Mouse (Mus musculus): Measurements from ENCODE around the gene Btaf1.

Btaf1 gene

DNA sequence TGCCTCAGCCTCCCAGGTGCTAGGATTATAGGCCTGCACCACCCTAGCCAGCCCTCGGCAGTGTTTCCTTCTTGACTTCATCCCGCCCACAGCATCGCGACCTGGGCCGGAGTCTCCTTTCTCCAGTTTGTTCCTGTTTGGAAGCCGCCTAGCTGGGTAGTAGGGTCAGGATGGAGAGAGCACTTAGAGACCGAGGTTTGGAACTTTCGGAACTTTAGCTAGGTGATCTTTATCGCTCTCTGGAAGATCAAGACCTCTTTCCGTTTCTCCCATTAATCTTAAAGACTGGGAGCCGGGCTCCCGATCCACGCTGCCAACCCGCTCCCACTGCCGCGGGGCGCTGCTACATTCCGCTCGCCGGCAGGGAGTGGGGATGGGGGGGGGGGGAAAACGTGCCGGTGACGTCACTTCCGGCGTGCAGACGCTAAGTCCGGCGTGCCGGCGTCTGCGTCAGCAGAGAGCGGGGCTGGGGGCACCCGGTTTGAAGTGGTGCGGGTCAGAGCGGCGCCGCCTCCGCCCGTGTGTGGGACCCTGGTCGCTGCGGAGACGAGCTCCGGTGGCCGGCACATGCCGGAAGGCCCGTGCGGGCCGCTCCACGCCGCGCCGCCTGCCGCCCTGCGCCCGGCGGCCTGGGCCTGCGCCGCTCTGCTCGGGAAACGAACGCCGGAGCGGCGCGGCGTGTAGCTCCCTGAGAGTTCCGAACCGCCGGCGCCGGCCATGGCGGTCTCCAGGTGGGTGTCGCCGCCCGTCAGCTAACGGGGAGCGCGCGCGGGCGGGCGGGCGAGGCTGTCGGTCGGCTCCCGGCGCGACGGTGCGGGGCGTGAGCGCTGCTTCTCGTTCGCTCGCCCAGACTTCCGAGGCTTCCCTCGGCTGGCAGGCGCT is at the start of gene Btaf1:
Gene Btaf1, plus strand, starts transcription at position 409 of the 882 bp plus-strand sequence.
- peak; percentile 82 for DNase-seq (ENCODE audit: low spot score)

DNA sequence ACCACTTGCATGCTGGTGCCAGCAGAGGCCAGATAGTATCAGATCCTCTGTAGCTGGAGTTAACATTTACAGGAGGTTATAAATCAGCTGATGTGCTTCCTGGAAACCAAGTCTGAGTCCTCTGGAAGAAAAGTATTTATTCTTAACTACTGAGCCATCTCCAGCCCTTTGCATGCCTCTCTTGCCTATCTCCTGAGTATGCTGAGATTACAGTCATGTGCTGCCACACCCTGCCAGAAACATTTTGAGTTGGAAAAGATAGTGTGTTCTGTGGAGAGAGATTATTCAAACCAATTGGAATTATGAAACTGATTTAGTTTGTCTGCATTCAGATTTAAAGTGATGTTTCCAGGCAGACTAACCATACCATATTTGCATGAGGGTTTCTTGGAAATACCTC is 48.5 kb upstream of the Btaf1 start:
- DNase-seq (ENCODE audit: low spot score), result no peak

DNA sequence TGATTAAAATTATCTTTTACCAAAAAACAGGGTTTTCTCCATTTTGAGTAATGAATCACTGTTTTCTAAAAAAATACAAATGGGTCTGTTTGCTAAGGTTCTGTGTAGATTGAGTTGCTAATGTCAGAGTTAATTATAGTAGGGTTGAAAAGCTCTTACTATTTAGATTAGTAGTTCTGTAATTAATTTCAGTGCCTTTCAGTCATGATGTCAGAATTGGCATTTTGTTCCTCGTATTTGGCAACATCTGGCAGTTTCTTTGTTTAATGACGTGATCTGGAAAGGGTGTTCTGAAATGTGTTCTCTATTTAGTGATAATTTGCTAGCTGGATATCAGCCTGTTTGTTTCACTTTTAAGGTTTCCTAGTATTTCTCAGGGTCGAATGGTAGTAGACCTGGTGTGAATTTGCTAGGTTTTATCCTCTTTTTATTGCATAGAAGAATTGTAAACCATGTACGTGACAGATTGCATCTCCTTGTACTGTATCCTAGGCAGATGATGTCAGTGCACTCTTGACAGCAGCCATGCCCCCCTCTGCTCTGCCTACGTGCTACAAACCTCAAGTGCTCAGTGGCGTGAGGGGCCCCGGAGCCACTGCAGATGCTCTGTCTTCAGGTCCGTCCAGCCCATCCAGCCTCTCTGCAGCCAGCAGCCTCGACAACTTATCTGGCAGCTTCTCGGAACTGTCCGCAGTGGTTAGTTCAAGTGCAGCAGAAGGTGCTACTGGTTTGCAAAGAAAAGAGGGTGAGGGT is 47.0 kb upstream of the Btaf1 start:
- DNase-seq (ENCODE audit: low spot score), result no peak

DNA sequence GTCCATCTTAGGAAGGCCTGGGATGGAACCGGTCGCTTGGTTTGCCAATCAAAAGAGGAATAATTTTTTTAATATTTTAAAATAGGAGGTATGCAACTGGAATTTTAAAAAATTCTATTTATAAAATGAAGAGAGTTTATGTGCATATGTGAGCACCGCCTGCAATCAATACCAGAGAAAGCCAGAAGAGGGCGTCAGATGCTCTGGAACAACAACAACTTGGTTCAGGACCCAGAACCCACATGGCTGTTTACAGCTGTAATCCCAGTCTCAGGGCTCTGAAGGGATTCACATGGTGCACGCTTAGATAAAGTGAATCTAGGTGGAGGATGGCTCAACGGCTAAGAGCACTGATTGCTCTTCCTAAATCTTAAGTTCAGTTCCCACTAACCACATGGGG is 42.8 kb upstream of the Btaf1 start:
- DNase-seq (ENCODE audit: low spot score), result peak; percentile 21

DNA sequence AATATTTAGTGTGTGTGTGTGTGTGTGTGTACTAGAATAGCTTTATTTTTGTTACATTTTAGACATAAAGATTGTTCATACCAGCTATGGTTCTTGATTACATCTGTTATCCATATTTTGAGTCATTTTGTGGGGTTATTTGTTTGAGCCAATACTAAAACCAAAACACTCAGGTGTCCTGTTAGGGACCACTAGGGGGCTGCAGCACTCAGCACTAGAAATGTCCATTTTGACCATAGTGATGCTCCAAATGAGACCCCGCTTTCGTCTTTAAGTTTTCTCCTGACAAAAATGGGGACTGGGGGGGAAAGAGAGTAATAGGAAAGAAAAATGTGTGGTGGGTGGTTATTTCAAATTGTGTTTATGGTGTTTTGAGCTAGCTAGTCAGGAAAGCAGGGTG is 39.6 kb upstream of the Btaf1 start:
- no peak for DNase-seq (ENCODE audit: low spot score)

DNA sequence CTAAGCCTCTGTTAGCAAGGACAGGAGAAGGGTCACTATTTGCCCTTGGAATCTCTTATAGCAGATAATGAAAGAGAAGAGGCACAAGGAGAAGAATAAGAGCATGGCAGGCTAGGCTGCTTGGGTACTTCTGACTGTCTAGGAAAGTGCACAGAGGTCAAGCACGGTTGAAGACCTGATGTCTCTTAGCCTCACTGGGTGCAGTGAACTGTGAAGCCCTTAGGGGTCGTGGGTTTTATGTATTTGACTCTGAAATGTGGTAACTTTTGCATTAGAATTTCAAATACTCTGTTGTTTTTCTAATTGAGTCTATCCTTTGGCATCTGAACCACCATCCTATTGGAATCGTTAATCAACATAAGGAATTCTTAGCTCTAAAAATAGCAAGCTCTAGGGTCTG is 38.2 kb upstream of the Btaf1 start:
- DNase-seq (ENCODE audit: low spot score), result no peak

DNA sequence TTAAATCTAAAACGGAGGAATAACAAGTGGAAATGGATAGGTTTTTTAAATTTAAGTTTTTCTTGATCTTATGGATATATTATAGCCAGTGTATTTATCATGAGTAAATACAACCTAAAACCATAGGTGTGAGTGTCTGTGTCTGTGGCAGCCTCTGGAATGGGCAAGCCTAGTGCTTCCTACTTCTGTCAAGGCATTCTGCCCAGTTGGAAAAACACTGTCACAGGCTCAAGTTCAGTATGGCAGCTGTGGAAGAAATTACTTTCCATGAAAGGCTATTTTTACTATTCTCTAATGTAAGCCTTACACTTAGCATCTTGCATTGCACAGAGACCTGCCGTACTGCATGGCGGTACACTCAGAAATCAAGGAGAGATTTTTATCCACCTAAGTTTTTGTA is 34.1 kb upstream of the Btaf1 start:
- no peak for DNase-seq (ENCODE audit: low spot score)

DNA sequence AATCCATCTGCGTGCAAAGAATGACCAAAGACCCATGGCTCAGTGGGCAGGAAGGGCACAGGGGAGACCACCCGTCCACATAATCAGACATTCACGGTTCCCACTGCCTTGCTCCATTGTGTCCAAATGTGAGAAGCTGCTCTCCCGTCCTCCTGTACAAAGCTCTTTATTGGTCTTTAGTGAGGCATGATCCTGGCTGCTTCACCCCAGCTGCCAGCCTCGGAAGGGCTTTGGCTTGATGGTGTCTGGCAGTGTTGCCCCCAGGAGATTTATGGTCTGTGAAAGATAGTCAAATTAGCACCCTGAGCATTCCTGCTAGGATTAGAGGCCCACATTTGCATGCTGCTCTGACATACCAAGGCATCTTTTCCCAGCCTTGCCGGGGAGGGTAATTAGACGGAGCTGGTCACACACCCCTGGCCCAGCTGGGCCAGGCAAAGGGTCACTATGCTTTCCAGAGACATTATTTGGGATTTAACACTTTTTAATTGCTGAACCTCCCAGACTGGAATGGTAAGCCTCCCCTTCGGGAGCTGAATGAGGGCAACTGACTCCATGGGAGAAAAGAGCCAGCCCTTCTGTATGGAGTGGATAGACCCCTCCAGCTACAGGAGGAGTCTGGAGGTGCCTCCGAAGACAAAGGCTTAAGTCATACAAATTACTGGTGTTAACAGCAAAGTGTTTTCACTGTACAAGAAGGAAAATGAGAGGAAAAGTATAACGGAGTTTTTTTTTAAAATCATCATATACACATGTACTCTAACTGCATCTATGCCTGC is 28.9 kb upstream of the Btaf1 start:
- DNase-seq (ENCODE audit: low spot score), result no peak

DNA sequence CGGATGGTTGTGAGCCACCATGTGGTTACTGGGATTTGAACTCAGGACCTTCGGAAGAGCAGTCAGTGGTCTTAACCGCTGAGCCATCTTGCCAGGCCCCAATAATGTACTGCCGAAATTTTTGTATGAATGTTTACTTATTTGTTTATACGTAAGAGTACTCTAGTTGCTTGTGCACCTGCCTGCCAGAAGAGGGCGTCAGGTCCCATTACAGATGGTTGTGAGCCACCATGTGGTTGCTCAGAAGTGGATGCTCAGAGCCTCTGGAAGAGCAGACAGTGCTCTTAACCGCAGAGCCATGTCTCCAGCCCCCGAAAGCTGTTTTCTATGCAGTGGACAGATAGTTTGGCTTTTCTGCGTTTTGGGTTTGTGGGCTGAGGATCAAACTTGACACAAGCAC is 28.1 kb upstream of the Btaf1 start:
- DNase-seq (ENCODE audit: low spot score), result no peak

DNA sequence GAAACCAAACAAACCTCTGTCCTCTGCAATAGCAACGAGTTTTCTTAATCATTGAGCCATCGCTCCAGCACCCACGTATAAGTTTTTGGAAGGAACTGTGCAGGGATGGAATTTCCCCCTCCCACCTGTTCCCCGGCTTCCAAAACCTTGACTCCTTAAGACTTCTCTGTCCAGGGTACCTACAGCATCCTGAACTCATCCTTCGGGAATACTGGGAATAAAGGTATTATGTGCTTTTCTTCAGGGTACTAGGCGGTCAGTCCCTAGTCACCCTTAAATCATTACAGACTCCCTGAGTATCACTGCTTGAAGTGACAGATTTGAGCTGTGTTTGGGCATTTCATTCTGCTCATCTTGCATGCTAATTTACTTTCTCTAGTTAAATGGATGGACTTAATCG is 22.5 kb upstream of the Btaf1 start:
- DNase-seq (ENCODE audit: low spot score), result no peak

DNA sequence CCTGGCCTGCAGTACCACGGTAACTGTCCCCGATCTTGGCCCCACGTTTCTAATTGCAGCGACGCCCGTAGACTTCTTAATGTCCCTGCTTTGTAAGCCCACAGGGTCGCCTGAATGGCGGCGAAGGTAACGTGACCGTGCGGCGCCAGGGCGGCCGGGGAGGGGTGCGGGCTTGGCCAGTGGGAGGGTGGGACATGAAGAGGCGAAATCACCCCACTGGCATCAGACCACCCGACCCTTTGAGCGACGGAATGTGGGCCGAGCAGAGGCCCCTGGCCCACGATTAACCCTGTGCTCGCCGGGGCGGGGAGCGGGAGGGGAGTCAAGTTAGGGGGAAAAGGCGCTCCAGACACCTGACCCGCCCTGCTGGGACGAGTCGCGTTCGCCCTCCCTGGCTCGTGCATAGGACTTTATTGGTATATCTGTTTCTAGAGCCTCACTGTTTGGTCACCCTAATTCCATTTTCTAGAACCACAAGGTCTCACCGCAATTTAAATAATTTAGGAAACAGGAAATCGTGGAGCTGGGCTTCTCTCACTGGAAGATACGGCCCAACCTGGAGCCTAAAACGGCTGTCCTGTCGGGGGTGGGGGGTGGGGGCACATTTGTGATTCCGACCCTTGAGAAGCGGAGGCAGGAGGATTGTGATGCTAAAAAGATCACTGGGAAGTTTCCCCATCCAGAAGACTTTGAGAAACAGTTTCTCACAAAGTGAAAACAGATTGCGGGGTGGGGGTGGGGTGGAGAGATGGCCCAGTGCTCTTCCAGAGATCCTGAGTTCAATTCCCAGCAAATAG is 21.5 kb upstream of the Btaf1 start:
- DNase-seq (ENCODE audit: low spot score), result no peak

DNA sequence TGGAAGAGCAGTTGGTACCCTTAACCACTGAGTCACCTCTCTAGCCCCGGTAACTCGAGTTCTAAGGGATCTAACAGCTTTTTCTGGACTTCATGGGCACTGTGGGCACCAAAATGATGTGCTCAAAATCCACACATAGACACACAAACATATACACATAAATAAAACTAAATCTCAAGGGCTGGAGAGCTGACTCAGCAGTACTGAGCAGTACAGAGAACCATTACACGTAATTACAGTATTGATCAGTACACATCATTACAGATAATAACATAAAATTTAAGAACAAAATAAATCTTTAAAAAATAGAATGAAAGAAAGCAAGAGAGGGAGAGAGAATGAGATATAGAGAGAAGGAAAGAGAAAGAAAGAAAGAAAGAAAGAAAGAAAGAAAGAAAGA is 16.7 kb upstream of the Btaf1 start:
- no peak for DNase-seq (ENCODE audit: low spot score)

DNA sequence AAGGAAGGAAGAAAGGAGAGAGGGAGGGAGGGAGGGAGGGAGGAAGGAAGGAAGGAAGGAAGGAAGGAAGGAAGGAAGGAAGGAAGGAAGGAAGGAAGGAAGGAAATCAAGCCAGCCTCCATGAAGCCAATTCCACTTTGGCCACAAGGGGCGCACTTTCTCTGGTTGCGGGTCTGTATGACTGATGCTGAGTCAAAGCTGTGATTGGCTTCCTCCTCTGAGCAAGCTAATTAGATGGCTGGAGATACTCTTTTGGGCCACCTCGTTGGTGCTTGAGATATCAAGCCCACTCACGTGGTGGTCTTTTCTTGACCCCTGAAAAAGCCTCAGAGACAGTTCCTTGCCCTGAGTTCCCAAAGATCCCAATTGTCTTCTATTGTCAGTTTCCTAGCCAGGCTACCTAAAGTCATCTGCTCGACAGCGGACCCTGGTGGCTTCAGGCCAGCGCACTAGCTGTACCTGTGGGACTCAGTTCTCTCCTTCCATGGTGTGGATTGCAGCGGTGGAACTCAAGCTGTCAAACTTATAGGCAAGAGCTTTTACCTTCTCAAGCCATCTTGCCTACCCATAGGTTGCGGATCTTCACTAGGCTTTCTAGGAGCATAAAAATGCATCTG is 16.1 kb upstream of the Btaf1 start:
- peak; percentile 80 for DNase-seq (ENCODE audit: low spot score)

DNA sequence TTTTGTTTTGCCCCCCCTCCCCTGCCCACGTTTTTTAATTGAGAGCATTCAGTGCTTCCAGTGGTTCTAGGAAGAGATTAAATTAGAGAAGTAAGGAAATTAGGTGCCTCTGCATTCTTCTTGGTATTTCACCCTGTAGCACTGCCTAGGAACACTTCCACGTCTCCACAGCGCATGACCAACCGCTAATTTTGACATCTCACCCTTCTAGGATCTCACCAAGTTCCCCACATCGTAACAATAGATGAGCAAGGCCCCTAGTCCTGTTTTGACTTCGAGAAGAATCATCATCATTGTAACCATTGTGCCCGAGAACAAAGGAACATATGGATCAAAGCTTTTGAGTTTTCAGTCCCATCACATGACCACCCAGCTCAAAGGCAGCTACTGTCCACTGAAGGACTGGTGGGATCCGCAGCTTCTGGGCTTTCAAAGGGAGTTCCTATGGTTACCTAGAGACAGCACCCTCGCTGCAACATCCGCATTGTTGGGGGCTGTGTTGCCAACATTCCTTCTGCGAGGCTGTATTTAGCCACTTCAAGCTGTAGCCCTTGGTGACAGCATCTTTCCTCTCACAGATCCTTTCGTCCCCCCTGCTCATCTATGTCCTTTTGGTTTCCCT is 15.3 kb upstream of the Btaf1 start:
- no peak for DNase-seq (ENCODE audit: low spot score)

DNA sequence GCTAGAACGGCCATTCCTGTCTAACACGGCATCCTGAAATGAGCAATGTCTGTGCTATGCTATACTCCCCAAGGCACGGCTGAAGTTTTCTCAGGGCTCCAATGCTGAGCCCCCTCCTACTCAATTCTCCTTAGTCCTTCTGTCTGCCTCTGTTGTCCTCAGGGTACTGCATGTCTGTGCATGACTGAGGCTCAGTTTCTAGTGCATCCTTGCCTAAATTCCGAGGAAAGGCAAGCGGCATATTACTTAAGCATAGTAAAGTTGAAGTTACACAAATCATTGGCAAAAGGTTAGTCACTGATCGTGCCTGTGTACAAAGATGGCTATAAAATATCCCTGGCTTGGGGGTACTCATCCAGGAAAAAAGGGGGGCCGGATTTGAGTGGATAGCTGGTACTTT is 12.8 kb upstream of the Btaf1 start:
- no peak for DNase-seq (ENCODE audit: low spot score)

DNA sequence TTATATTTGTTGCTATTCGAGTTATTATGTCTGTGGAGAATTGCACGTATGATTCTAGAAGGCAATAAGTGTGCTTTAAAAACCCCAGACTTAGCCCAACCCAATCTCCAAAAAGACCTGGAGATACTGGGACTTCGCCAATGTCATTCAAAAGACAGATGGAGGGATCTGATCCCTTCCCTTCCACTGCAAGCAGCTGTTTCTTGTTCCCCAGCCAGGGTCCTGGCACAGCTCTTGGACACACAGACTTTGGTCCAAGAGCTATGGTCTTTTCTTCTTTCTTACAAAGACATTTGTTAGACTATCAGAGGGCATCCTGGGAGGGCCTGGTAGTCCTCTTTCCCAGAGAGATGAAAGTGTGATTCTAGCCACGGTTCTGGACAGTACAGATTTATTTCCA is 9.7 kb upstream of the Btaf1 start:
- DNase-seq (ENCODE audit: low spot score), result no peak

DNA sequence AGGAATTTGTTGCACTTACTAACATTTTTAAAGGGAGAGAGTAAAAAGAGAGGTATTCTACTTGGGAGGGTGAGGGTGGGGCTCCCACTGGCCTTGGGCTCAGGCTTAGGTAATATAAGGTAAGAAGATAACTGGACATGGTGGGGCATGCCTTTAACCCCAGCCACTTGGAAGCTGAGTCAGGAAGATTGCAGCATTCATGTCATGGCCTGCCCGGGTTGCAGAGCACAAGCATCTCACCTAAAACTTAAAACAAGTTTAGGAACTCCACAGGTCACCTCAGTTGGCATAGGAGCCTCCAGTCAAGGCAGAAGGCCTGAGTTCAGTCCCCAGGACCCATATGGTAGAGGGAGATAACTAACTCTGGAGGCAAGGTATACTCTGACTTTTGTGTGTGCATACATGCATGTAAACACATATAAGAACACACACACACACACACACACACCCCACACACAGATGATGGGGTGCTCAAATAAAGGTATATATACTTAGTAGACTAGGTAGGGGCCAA is 8.9 kb upstream of the Btaf1 start:
- no peak for DNase-seq (ENCODE audit: low spot score)

DNA sequence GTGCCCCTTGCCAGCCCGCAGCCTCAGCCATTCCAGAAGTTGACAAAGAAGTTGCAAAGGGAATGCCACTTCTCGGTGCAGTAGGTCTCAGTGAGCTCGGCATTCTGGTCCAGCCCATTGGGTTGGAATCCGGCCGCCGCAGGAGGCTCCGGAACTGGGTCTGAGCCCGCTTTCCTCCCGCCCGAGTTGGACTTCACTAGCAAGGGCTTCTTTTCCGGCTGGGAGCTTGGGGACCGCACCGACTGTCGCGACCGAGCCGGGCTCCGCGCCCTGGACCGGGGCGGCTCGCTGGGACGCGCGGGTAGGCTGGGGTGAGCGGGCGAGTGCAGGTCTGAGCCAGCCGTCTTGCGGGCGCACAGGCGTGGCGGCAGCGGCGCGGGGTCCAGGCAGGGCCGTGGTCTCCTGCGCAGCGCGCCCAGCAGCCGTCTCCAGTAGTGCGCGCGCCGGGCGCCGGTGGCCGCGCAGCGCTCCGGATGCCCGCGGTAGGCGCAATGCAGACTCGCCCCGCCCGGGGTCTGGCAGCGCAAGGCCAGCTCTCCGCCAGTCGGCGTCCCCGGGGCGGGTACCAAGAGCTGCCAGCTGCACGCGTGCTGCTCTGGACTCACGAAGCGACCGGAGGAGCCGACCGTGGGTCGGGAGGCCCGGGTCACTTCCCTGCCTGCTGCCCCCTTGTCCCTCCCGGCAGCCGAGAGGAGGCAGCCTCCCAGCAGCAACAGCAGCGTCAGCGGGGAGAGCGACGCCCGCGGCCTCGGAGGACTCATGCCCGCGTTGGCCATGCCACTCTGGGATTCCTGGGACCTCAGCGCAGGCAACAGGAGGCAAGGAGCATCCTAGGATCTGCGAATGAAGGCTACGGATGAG is 7.2 kb upstream of the Btaf1 start:
- DNase-seq (ENCODE audit: low spot score), result no peak

DNA sequence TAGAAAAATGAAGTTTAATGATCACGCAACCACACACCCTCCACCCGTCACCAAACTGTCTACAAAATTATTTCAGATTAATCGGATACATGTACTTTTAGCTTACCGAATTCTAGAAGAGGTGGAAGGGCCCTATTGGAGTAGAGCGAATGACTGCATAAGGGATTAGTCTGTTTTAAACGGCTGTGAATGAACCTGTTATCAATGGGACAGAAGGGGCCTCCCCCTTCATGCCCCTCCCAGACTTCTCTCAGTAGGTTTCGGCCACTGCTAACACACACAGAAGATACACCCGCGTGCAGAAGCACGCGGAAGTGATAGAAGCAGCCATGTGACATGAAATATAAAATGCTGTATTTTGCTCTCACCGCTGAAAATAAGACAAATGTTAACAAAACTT is 6.4 kb upstream of the Btaf1 start, which contains the start of gene Fgfbp3:
Gene Fgfbp3, minus strand, starts transcription at position 150 of the 400 bp plus-strand sequence.
- DNase-seq (ENCODE audit: low spot score), result peak; percentile 58

DNA sequence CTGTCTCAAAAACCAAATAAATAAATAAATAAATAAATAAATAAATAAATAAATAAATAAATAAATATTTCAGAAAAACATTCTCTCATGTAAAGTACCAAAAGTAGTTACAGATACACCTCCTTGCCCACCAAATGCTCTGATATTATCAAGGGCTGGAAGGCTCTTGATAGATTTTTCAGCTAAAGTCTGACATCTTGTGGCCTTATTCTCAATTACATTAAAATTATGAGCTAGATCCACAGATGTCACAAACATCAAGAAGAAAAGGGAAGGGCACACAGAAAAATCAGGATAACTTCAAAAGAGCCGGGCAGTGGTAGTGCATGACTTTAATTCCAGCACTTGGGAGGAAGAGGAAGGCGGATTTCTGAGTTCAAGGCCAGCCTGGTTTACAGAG is 3.9 kb upstream of the Btaf1 start:
- no peak for DNase-seq (ENCODE audit: low spot score)
